Mouse (Mus musculus) testis, adult 2 months (tissue): ENCODE results near the gene Gpatch2. TPM values are rescaled to one million over a fixed set of nuclear protein-coding genes. Genes with fewer than 3 reads are reported as not detected.

Experiments
- H3K27ac ChIP-seq: fragments of 200-500 bp; 2 replicates; pipeline ENCODE4 v1.5.1; 2012; ENCODE audit warnings: low read depth, low read length; ENCODE audit not compliant: control insufficient read depth, insufficient read depth
- H3K27me3 ChIP-seq: fragments of 200-500 bp; 2 replicates; pipeline ENCODE4 v1.6.1; 2012; ENCODE audit warnings: mild to moderate bottlenecking, low read length, moderate library complexity; ENCODE audit not compliant: control insufficient read depth, insufficient read depth
- H3K36me3 ChIP-seq: fragments of 200-500 bp; 2 replicates; pipeline ENCODE4 v1.6.1; 2012; ENCODE audit warnings: mild to moderate bottlenecking, low read length; ENCODE audit not compliant: control insufficient read depth, insufficient read depth
- H3K4me1 ChIP-seq: fragments of 200-500 bp; 2 replicates; pipeline ENCODE4 v1.6.1; 2012; ENCODE audit warnings: low read length; ENCODE audit not compliant: control insufficient read depth, insufficient read depth
- H3K4me3 ChIP-seq: fragments of 200-500 bp; 2 replicates; pipeline ENCODE4 v1.5.1; 2012; ENCODE audit warnings: low read depth, mild to moderate bottlenecking, low read length, moderate library complexity, mixed read lengths; ENCODE audit not compliant: control insufficient read depth
- CTCF ChIP-seq: fragments of 200-500 bp; IDR thresholded peaks from 2 replicates; pipeline ENCODE4 v1.5.1; 2012; ENCODE audit warnings: low read depth, mild to moderate bottlenecking, inconsistent platforms, low read length, moderate library complexity; ENCODE audit not compliant: control insufficient read depth, insufficient read depth, insufficient replicate concordance
- POLR2A ChIP-seq: fragments of 200-500 bp; IDR thresholded peaks from 2 replicates; pipeline ENCODE4 v1.6.1; 2012; ENCODE audit warnings: low read depth, mild to moderate bottlenecking, inconsistent platforms, low read length, moderate library complexity; ENCODE audit not compliant: control insufficient read depth
- polyA plus RNA-seq: library from polyadenylated mRNA; depleted of rRNA; stranded (reverse); fragments of >200 nt; gene quantifications from 2 replicates; pipeline ENCODE4 v1.2.3, GENCODE M21; 2012

The Gpatch2 gene
- polyA plus RNA-seq, 1 experiment, result 31.9 TPM

DNA sequence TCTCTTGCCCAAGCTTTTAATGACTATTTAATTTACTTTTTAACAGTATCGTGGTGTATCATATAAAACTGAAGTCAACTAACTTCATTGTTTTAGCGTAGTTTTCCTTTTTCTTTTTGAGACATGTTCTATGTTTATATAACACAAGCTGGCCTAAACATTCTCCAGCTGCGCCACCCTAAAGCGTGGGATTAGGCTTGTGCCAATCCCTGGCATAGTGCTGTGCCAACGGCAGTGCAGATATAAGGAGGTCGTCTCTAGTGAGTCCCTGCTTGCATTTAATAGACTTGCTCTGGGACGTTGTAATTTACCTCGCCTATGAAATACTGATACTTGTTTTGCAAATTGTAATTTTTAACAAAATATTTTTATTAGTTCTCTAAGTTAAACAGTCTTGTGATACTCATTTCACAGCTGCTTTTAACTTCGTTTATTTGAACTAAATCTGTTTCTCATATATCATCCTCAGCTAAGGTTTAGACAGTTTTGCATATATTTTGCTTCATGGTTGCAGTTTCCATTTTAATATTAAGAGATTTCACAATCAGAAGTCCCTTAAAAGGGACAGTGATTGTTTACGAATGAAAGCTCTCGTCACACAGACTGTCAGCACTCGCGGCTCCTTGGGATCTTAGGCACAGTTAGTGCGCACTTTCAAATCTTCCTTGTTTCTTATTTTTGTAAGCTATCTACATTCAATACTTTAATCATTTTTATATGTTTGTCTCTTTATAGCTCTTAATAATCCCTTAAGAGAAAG is 17.1 kb downstream of the Gpatch2 start:
- Histone ChIP-seq H3K27me3 (no peaks in the 10 kb centered on the region), H3K4me1 (no peaks in the 10 kb centered on the region), H3K36me3 (peaks cover 1% of the 10 kb centered on the region; the same call in 1 of the 2 replicates), H3K4me3 (no peak overlapping the region), H3K27ac (no peak overlapping the region)
- TF ChIP-seq CTCF (no peak), POLR2A (no peak)

DNA sequence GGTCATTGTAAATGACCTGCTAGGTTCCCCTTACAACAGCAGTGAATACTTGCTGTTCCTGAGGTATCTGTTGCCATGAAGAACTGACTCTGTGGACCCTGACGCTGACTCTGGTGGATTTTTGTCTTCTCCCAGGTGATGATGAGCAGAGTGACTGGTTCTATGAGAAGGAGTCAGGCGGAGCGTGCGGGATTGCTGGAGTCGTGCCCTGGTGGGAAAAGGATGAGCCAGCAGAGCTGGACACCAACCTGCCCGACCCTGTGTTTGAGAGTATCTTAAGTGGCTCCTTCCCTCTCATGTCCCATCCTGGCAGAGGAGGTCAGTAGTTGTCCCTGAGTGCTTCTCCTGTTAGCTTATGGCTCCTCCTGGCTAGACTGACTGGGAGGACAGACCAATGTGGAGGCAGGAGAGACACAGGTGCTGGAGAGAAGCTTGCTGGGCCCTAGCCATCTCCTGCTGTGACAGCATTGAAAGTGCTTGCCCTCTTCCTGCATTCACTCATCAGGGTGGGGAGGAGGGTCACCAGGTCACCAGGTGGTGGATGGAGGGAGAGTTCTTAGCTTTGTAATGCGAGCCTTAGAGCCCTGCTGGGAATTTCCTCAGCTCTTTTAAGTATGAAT is 17.8 kb downstream of the Gpatch2 start:
- TF ChIP-seq POLR2A (no peak), CTCF (no peak)
- H3K4me1 ChIP-seq, result no peaks in the 10 kb centered on the region
- no peak overlapping the region for H3K27ac ChIP-seq
- no peaks in the 10 kb centered on the region for H3K27me3 ChIP-seq
- peaks cover 1% of the 10 kb centered on the region; the same call in 1 of the 2 replicates for H3K36me3 ChIP-seq
- no peak overlapping the region for H3K4me3 ChIP-seq

DNA sequence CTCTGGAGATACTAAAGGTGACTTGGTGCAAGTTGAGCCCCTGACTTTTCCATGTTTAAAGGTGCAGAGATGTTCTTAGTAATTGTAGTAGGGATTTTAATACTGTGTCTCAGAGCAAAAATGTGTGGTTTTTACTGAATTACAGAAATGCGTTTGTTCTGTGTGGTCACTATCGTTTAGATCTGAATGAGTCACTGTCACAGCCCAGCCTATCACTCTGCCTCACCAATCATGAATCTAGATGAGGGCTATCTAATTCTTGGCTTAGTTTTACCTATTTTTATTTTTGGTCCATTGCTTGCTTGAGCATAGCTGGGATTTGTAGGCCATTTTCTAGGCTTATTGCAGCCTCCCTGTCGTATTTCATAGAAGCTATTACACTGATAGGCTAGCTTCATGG is 19.9 kb downstream of the Gpatch2 start:
- Histone ChIP-seq H3K4me1 (no peaks in the 10 kb centered on the region), H3K27ac (no peak overlapping the region), H3K27me3 (no peaks in the 10 kb centered on the region), H3K36me3 (peaks cover 1% of the 10 kb centered on the region; the same call in 1 of the 2 replicates), H3K4me3 (no peak overlapping the region)
- TF ChIP-seq POLR2A (no peak), CTCF (no peak)

DNA sequence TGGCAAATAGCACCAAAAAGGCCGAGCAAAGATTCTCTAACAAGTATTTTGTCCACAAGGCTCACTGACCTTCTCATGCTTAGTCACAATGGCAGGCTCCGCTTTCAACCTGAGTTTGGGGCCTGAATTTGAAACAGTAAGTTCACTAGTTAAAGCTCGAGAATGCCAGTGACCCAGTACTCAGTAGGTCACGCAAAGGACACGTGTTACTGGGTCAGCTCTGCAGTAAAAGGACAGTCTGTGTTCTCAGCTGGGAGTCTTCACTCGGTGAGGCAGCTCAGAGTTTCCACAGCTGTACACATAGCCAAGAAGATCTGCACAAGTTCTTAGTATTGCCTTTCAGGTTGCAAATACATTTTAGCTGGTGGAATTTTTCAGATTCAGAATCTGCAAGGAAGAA is 21.0 kb downstream of the Gpatch2 start:
- Histone ChIP-seq H3K27me3 (no peaks in the 10 kb centered on the region), H3K36me3 (peaks cover 1% of the 10 kb centered on the region; the same call in 1 of the 2 replicates), H3K4me3 (no peak overlapping the region), H3K27ac (no peak overlapping the region), H3K4me1 (no peaks in the 10 kb centered on the region)
- TF ChIP-seq POLR2A (no peak), CTCF (no peak)

DNA sequence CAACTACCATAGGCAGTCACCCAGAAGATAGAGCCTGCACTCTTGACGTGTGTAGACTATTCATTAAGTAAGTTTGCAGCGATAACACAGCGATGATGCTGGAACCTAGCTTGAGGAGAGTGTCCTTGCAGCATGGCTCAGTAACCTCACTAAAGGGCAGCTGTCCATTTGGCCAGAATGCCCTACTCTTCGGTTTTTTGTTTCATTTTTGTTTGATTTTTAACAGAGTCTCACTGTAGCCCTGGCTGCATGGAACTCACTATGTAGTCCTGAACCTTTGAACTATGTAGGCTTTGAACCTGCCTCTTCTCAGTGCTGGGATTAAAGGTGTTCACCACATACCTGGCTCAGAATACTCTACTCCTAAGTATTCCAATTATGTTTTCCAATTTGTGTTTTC is 22.8 kb downstream of the Gpatch2 start:
- TF ChIP-seq CTCF, result no peak
- TF ChIP-seq POLR2A, result no peak
- H3K27ac ChIP-seq, result no peak overlapping the region
- no peaks in the 10 kb centered on the region for H3K4me1 ChIP-seq
- H3K36me3 ChIP-seq, result peaks cover 1% of the 10 kb centered on the region; the same call in 1 of the 2 replicates
- no peaks in the 10 kb centered on the region for H3K27me3 ChIP-seq
- H3K4me3 ChIP-seq, result no peak overlapping the region

DNA sequence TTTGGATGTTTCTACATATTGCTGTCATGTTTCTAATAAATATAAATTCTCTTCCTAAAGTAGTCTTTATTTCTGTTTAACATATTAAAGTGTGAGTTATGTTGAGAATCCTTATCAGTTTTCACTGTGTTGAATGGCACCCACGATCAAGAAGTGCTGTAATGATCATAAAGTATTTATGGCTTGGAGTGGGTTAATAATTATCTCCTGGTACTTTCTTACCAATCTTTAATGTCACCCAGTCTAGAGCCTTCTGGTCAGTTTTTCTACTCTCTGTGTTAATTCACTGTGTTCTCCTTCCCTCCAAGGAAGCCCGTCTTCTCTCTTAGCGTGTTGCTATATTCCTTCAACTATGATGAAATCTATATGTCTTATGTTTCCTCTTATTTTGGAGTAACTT is 25.0 kb downstream of the Gpatch2 start:
- TF ChIP-seq POLR2A (no peak), CTCF (no peak)
- Histone ChIP-seq H3K27ac (no peak overlapping the region), H3K36me3 (peaks cover 1% of the 10 kb centered on the region; the same call in 1 of the 2 replicates), H3K4me3 (no peak overlapping the region), H3K27me3 (no peaks in the 10 kb centered on the region), H3K4me1 (no peaks in the 10 kb centered on the region)

DNA sequence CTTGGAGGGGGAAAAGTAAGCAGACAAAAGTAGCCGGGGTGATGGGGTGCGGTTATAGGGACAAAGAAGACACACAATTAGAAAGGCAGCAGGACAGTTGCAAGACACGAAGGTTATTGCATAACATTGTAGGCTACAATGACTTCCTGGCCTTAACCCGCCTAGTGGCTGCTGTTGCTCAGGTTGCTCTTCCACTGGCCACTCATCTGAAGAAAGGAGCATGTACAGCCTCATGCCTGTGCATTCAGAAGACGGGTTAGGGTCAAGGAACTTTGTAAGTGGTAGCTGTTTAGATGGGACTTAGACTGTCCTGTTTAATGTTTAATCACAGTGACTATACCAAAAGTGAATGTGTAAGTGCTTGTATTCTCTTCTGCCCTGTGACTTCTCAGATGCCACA is 26.0 kb downstream of the Gpatch2 start:
- no peaks in the 10 kb centered on the region for H3K36me3 ChIP-seq
- no peak overlapping the region for H3K27ac ChIP-seq
- TF ChIP-seq POLR2A (no peak), CTCF (no peak)
- H3K4me1 ChIP-seq, result no peaks in the 10 kb centered on the region
- no peak overlapping the region for H3K4me3 ChIP-seq
- H3K27me3 ChIP-seq, result no peaks in the 10 kb centered on the region
